Mouse (Mus musculus): ENCODE measurements around the gene Kdm6a. TPM values are rescaled to one million over a fixed set of nuclear protein-coding genes. Genes with fewer than 3 reads are reported as not detected.

The Kdm6a gene
- polyA plus RNA-seq, 1 experiment: 38.2 TPM

DNA sequence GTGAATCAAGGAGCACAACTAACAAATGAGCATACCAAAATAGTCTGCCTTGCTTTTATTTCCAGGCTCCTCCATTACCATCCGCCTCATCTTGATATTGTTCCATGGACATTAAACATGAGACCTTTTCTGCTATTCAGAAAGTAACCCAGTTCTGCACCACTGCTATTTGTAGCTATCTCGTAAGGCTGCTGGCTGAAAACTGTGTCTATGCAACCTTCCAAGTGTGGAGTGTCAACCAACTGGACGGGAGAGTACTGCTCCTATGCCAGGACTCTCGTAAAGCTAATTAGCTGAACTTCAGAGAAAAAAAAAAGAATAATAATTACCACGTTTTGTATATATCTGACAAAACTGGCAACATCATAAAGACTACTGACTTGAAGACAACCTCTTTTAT, 116.2 kb downstream of the Kdm6a start:
- DNase-seq: no peak
- H3K36me3 ChIP-seq (ENCODE audit: control insufficient read depth, insufficient read depth, low read length): no peaks in the 10 kb centered on the region

DNA sequence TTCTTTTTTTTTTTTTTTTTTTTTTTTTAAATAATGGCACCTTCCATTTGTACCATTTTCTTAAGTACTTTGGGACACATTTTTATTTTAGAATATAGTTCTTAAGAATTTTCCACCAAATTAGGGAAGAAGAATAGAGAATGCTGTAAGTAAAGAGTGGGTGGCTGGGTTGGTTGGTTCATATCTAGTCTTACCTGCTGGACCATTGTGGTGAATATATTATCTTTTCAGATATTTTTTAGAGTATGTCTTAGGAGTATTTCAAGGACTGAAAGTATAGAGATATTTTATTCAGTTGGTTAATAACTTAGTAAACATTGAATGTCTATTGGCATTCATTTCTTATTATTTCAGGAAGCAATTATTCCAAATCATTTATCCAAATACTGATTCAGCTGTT, 117.8 kb downstream of the Kdm6a start:
- H3K27me3 ChIP-seq (ENCODE audit: control insufficient read depth, insufficient read depth, low read length): no peaks in the 10 kb centered on the region
- H3K4me3 ChIP-seq (ENCODE audit: control insufficient read depth, insufficient read depth, low read length): no peak overlapping the region
- DNase-seq: no peak
- TF ChIP-seq CTCF (IDR thresholded peaks at IDR 0.05; ENCODE audit: borderline replicate concordance, control insufficient read depth, extremely low read depth, insufficient read depth, low read length, poor library complexity) (no peak), POLR2A (IDR thresholded peaks at IDR 0.05; ENCODE audit: control insufficient read depth, extremely low read depth, insufficient read depth, low read length, poor library complexity) (no peak)
- no peaks in the 10 kb centered on the region for H3K36me3 ChIP-seq (ENCODE audit: control insufficient read depth, insufficient read depth, low read length)
- H3K4me1 ChIP-seq (replicated peaks; ENCODE audit: control insufficient read depth, insufficient read depth, low read length): no peaks in the 10 kb centered on the region
- H3K27ac ChIP-seq (ENCODE audit: control insufficient read depth, insufficient read depth, low read length): no peak overlapping the region

More for the DNA sequence above, 116.2 kb downstream of the Kdm6a start:
- no peaks in the 10 kb centered on the region for H3K27me3 ChIP-seq (ENCODE audit: control insufficient read depth, insufficient read depth, low read length)
- 95% methylated on average over 5 of the region's 5 CpGs for WGBS
- no peak overlapping the region for H3K27ac ChIP-seq (ENCODE audit: control insufficient read depth, insufficient read depth, low read length)
- no peaks in the 10 kb centered on the region for H3K4me1 ChIP-seq (replicated peaks; ENCODE audit: control insufficient read depth, insufficient read depth, low read length)
- no peak overlapping the region for H3K4me3 ChIP-seq (ENCODE audit: control insufficient read depth, insufficient read depth, low read length)
- TF ChIP-seq POLR2A (IDR thresholded peaks at IDR 0.05; ENCODE audit: control insufficient read depth, extremely low read depth, insufficient read depth, low read length, poor library complexity): no peak
- no peak for TF ChIP-seq CTCF (IDR thresholded peaks at IDR 0.05; ENCODE audit: borderline replicate concordance, control insufficient read depth, extremely low read depth, insufficient read depth, low read length, poor library complexity)

Other genes starting within 250 kb of the Kdm6a start
- not detected in 2 replicates for gene Dusp21, start 16.7 kb upstream of the Kdm6a start, polyA plus RNA-seq (2012; rRNA removed)

Measured in thymus, adult 2 months (tissue).